Mouse (Mus musculus) liver (tissue): ENCODE data around the gene Lad1.

Experiments used
- DNase-seq: peaks from one replicate; pipeline ENCODE4 v3.0.0-alpha.2; 2020; ENCODE audit warnings: mixed read lengths

The Lad1 gene

GRCm38 (mm10) chr1:135810180-135810579 is 8.2 kb upstream of the Lad1 start:
- DNase-seq, result no peak

- DNase-seq, result peak; percentile 82
These were observed 7.3 kb upstream of the Lad1 start for GRCm38 (mm10) chr1:135811016-135811646.

DNA sequence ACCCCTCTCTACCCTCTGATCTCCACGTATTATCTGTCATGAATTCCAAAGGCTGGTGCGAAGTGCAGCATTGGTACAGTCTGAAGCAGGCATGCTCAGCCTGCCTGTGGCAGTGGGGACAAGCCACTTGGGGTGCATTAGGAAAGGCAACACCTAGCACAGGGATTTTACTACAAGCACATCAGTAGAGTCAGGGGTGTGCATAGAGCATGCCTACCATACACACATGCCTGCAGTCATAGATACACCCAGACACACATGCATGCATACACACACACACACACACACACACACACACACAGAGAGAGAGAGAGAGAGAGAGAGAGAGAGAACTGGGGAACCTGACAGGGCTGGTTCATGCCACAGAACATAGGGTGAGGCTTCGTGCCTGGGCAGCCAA is 6.2 kb upstream of the Lad1 start:
- DNase-seq, result no peak

- DNase-seq, result no peak
These were observed 5.8 kb upstream of the Lad1 start for GRCm38 (mm10) chr1:135812618-135813017.

DNA sequence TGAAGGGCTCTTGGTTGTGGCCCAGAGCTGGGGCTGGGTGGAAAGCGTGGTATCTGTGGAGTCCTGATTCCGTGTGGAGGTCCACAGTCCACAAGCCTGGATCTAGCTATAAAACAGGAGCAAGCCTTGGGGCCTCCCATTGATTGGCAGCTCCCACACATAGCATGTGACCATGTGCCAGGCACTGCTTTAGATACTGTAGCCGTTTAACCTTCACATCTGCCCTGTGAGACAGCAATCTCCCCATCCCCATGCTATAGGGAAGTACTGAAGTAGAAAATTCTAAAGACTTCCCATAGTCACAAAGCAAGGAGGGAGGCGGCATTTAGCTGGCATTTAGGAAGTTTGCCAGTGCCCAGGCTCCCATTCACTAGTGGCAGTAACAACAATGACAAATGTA is 5.3 kb upstream of the Lad1 start:
- DNase-seq, result no peak

DNA sequence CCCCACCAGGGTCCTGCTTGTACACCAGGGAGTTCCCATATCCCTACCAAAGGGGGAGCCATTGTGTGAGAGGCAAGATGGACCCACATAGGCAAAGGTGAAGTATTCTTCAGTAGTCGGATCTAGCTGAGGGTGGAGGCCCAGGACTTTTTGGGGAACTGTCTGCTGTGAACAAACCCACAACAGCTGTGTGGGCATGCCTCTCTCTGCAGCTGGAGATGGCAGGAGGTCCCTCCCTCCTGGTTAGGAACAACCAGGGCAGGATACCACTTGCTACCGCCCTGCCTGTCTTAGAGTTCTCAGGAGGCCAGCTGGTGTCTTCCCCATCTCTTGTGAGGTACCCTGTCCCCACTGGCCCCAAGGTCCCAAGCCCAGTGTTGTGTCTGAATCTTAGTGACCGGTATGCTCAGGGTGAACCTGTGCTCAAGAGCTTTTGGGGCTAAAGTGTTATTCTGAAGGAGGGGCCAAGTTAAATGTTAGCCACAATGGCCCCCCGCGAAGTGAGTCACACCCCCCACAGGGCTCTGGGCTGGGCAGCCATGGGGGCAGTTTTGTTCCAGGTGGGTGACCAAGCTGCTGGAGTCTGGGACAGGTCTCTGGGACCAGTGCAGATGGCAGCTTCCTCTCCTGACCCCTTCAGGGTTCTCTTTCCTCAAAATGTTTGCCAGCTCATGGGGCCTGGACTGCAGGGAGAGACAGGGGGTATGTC is 4.6 kb upstream of the Lad1 start:
- DNase-seq, result no peak

- no peak for DNase-seq
These were observed 3.9 kb upstream of the Lad1 start for GRCm38 (mm10) chr1:135814531-135814930.

DNA sequence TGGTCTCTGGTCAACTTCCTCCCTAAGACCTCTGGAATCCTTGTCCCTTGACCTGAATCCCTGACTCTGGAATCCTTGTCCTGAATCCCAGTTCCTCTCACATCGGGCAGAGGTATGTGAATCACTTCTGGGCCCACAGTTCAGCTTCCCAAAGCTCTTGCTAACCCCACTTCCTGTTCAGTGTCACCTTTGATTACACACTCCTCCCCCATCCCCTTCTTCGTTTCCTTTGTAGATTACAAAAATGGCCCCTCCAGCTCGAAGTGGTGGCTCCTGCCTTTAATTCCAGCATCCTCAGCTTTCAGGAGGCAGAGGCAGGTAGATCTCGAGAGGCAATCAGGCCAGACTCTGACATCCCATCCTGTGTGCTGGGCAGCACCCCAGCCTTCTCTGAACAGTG is 803 bp upstream of the Lad1 start:
- no peak for DNase-seq

DNA sequence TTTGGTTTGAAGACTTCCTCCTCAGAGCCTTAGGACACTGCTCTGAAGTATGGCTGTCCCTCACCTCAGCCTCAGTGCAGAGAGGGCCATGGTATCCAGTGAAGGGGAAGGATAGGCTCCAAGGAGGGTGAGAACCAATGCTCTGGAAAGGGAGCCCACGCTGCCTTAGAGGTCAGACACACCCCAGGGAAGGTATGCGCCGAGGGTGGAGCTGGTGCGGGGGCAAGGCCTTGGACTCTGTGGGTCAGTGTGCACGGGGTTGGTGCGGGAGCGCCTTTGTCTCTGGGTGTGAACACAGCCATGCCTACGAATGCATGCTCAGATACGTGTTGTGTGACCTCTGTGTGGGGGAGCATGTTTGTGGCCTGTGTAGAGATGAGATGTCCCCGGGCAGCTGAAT is 1.7 kb downstream of the Lad1 start:
- DNase-seq, result no peak

DNA sequence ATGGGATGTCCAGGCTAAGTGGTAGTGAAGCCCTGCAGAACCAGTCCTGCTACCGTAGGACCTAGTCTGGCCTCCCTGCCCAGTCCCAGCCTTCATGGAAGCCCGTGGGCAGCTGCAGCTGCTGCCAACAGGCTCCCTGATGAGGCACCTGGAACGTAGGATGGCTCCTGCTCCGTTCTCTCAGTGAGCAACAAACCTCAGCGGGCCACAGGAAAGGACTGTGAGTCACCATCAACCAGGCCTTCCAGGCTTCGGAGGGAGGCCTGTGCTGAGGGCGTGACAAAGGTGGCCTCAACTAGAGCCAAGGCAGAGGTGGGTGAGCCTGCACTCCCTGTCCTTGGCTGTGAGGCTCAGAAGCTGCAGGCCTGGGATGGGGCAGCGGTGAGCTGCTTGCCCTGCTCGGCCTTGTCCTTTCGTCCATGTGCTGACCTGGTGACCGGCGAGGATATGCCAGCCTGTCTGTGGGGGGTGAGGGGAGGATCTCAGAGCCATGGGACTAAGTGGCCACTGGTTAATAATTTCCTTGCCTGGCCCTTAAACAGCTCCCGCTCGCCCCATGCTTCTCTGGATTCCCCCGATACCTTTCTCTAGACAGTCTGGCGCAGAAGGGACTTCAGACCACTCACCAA is 2.5 kb downstream of the Lad1 start:
- no peak for DNase-seq

- no peak for DNase-seq
These were observed 3.4 kb downstream of the Lad1 start for GRCm38 (mm10) chr1:135821780-135822179.

DNA sequence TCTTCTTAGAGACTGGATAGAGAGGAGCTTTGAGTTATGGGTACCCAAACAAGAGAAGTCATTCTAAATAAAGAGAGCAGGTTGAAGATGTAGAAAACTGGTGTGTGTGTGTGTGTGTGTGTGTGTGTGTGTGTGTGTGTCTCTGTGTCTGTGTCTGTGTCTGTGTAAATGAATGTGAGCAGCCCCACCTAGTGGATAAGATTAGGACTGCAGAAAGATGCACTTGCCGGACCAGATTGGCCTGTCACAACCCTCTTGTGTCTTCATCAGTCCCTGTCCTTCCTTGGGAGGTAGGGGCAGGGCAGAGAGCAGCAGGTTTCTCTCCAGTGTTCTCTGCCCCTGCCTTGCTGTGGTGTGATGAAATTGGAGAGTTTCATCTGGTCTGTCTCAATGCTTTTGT is 10.5 kb downstream of the Lad1 start:
- peak; percentile 47 for DNase-seq

GRCm38 (mm10) chr1:135834206-135834859 is 15.9 kb downstream of the Lad1 start:
- no peak for DNase-seq

DNA sequence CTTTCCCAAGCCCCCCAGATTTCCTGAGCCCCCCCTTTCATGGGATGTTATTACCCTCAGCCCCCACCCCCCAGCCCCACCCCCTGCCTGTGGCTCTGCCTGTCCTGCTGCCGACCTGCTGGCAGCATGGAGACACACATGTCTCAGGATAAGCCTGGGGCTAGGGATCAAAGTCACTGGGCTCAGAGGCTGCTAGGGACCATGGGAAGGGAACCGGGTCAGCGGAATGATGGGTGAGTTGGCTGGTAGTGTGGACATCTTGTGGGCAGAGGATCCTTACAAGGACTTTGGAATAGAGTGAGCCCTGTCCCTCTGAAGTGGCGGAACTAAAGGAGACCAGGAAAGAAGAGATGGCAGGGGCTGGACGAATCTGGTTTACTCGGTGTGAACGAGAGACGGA is 16.6 kb downstream of the Lad1 start:
- no peak for DNase-seq

DNA sequence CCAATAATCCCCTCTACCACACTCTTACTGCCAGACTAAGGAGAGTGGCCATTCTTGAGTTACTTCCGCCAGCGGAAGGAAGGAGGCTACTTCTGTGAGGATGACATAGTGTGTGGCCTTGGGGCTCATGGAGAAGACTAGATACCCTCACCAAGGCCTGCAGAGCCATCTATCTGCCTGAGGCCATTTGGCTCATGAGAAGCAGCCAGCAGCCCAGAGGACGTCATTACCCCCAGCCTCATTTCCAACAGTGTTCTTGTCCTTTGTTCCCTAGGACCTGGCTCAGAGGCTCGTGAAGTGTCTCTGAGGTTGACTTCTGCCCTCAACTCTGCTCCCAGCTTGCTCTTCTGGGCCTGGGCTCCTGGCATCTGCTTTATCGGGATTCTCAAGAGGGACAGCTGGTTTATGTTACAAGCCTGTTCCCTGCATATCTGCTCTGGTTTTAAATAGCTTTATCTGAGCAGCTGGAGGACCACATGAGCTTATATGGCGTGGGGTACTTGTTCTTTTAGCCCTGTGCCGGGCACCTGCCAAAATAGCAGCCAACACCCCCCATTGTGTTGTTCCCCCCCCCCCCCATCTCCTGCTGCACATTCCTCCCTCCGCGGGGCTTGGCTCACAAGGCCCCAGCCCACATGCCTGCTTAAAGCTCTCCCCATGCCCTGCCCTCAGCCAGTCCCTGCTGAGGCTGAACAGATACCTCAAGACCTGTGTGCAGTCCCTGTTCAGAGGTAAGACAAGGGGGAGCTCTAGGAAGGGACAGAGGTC is 17.5 kb downstream of the Lad1 start, which contains the start of gene Tnnt2:
TSS of gene Tnnt2 (plus strand) at position 639 of the 768 bp plus-strand sequence.
- DNase-seq, result no peak

DNA sequence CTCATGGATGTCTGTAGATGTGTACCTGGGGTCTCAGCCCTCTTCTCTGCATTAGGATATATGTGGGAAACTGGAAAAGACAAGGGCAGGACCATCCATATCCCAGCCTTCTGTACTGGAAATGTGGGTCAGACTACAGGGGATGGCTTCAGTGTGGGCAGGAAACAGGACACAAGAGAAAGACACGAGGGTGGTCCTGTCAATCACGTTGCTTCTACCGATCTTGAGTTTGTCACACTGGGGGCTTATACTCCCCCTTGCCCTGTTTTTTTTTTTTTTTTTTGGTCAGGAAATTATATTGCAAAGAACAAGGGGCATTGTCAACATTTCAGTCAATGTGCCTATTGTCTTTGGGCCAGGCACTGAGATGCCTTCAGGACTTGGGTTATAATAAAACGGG is 20.2 kb downstream of the Lad1 start:
- DNase-seq, result no peak

DNA sequence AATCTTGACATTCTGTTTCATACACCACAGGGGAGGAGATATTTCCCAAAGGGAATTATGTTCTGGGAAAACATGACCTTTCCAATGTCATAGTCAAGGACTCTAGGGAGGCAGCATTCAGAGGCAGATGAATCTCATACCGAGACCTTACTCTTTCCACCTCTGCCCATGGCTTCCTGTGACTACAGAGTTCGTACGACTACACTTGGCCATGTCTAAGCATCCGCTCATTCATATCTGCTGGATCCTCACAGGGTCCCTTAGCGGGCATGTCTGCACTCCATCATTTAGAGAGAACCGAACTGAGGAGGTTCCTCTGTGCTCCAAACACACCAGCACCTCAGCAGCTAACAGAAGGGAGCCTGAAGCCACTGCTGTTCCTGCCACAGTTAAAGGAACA is 20.7 kb downstream of the Lad1 start:
- DNase-seq, result no peak

DNA sequence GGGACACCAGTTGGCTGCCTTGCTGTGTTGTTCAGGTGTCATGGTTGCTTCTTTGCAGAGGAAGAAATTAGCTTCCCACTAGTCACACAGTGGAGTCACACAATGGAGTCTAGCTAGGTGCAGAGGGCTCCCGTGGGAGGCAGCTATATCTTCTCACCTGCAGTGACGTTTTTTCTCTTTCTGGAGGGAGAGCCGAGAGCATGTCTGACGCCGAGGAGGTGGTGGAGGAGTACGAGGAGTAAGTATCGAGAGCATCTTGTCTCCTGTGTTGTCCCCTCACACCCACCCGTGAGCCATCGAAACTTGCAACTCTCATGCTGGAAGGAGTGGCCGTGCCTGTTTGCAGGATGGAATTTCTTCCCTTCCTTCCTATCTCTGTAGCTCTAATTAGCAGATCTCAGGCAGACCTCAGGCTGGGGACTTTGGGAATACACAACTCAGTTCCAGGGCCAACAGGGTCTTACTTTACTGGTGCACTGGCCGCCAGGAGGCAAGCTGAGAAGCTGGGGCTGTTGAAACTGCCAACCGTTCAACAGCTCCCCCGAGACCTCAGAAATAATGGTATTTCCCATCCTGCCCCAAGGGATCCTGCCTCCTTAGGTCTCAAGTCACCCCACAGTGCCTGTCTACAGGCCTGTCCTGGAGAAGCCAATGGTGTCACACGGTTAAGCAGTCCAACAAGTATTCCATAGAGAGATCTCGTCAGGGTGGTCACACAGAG is 22.4 kb downstream of the Lad1 start:
- no peak for DNase-seq

DNA sequence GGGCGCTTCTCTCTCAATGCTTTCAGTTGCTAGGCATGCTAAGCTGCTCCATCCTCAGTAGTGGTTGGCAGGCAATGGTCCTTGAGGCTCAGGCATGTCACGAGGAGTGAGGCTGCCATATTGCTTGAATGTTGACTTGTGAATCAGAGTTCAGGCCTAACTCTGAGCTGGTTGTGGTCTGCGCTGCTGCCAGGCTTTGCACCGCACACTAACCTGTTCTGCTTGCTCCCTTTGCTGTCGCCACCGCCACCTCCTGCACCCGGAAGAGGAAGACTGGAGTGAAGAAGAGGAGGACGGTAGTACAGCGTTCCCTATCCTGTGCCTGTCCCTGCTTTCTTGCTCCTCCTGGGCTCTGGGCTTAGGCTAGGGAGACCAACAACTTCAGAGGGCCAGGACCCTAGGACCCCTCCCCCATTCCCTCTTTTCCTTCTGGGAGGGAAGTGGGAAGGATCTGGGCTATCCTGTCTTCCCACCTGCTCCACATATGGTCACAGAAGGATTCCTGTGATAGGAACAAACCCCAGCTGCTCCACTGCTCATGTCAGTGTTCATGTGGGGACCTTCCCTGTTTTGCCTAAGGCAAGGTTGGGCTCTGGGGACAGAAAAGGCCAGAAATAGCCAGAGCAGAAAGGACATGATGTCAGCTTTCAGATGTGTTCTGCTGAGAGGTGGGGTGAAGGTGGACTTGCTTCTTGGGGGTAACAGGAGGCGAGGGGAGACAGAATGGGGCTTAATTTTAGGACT is 25.3 kb downstream of the Lad1 start:
- no peak for DNase-seq

DNA sequence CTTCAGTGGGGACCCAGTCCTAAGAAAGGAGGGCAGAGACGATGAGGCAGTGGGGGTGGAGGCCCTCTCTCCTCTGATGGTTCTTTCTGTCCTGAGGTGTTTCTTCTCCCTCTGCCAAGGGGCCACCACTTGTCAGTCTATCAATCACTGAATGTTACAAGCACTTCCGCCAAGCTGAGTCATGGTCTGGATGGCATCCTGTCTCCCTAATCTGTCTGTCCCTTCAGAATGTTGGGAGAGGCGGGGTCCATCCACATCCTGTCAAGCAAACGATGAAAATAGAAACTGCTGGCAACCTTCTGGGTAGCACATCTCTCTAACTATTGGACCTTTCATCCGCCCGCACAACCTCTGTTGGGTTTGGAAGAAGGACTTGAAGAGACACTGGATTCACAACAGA is 26.1 kb downstream of the Lad1 start:
- DNase-seq, result no peak

DNA sequence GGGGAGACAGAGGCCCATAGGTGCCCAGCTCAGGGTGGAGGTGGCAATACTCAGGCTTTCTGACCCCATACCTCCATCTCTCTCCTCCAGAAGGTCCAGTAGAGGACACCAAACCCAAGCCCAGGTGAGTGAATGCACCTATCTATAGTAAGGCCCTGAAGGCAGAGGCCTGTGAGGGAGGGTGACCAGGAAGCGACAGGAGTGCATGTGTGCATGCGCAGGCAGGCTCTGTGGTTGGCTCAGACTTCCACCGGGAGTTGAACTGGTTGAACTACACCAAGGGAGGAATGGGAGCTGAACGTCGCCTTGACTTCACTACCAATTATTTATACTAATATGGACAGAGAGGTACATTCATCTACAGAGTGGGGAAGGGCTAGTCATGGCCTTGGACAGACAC is 28.2 kb downstream of the Lad1 start:
- DNase-seq, result no peak

GRCm38 (mm10) chr1:135847139-135847562 is 28.8 kb downstream of the Lad1 start:
- peak; percentile 75 for DNase-seq
